Mouse (Mus musculus): ENCODE measurements around the gene Foxo3.

The Foxo3 gene

DNA sequence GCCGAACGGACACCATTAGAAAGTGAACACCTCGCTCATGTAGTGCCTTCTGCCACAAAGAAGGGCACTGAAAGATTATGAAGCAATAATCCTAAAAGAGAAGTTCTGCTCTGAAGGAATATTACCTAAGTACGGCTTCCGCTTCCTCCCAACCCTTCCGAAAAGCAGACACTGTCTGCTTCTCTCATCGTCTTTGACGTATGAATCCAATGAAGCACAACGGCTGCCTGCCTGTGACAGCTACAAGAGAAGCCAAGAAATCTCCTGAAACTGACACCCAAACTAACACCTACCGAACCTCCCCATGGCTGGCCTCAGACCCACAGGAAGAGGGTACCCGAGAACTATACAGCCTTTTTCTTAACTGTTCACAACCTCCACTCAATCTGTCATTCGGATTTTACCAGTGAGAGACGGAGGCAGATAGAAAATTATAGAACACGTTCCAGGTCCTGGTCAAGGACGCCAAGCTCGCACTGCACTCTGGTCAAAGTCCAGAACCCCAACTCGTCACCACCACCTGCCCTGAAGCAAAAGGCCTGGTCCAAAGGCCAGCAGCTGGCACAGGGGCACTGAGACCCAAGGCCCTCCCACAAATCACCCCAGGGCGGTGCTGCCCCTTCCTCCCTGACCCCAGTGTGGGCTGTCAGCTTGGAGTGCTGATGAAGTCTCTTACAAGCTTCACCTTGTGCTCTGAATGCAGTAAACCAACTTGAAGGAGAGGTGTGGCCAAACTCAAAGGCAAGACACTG, 51.2 kb downstream of the Foxo3 start:
- no peak for DNase-seq (ENCODE audit: low spot score)

DNA sequence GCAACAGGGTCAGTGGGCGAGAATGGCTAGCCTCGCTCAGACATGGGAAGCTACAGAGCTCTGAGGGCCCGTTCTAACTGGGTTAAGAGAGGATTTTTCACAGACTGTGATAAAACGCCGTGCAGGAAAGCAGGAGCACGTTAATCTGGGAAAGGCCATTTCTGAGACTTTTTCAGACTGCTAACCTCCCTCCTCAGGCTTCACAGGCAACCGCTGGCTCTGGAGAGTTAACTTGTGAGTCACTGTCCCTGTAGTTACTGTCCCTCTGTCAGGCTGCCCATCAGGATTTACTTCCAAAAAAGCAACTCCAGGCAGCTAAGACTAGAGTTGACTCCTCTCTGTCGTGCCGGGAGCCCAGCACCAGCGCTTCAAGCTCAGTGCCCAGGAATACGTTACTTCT, 54.6 kb downstream of the Foxo3 start:
- no peak for DNase-seq (ENCODE audit: low spot score)

DNA sequence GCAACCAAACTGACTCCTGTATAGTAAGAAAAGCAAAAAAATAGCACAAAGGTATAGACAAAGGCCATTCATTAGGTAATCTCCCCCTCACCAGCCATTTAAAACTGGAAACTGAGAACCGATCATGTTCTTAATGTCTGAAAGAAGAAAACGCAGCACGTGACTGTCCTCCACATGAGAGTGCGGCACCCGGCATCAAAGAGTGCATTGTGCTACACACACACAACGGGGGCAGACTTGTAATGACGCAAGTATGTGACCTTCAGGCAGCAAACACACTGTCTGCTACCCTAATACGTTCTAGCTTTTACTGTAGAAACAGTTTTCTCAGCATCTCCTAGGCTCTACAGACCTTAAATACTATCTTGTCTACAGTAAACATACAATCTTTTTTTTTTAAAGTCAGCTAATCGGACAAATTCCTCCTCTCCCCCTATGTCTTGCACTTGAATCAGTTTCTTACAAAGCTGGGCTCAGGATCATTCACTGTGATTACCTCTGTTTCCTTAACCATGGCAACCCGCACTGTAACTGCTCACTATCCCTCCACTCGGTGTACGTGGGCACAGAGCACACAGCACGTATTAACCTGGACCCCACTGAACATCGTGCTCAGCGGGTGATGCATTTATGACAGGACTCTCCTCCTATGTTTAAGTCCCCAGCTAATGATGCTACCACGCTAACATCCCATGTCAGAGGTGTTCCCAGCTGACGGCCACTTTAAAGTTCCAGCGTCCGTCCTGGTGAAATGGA, 55.2 kb downstream of the Foxo3 start:
- DNase-seq (ENCODE audit: low spot score) = no peak

DNA sequence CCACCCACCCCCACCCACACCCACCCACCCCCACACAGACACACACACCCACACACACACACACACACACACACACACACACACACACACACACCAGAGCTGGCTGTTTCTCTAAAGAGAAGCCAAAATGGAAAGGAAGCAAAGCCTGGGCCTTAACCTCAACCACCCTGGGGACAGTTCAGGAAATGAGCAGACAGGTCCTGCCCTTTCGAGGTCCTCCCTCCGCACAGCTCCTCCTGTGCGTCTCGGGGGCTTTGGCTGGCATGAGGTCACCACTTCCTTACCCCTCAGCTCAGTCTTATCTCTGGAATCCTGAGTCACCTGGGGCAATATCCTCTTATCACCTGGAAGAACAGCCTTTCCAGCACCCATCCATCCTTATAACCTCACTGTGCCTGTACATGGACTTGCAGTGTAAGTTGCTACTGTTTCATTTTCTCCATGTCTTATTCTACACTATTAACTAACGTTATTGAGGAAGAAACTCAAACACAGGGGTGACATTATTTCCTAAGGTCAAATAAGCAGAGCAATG, 56.1 kb downstream of the Foxo3 start:
- DNase-seq (ENCODE audit: low spot score) = no peak

DNA sequence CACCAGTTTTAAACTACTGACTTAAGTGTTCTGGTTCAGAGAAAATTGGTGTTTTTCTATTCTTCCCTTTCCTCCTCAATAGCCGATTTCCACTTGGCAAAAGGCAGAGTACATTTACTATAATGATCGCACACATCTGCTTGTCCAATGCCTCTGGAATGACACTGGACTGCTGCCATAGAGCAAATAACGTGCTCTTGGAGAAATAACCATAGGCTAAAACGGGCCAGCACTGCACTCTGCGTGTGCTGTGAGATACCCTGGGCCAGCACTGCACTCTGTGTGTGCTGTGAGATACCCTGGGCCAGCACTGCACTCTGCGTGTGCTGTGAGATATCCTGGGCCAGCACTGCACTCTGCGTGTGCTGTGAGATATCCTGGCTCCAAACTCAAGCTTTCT, 65.1 kb downstream of the Foxo3 start:
- no peak for DNase-seq (ENCODE audit: low spot score)

DNA sequence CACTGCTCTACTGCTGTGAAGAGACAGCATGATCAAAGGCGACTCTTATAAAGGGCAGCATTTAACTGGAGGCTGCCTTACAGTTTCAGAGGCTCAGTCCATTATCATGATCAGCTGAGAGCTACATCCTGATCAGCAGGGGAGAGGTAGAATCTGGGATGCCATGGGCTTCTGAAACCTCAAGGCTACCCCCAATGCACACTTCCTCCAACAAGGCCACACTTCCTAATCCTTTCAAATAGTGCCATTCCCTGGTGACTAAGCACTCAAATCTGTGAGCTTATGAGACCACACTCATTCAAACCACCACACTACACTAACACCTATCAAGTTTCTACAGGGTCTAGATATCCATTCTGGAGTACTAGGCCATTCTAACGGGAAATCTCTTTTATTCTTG, 65.9 kb downstream of the Foxo3 start:
- DNase-seq (ENCODE audit: low spot score) = no peak

DNA sequence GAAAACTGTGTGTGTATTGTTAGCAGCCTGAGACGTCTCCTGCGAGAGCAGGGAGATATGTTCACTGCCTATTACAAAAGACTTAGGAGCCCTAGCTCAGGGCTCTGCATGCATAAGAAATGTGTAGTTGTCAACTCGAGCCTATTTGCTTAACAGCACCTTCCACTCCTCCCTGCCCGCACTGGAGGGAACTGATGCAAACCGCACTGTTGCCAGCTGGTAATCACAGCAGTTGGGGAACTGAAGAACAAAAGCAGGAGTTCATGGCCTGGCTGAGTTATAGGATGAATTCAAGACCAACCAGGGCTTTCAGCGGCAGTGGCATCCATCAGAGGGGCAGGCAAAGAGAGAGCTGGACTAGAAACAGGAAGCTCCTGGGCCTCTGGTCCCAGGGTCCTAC, 66.7 kb downstream of the Foxo3 start:
- DNase-seq (ENCODE audit: low spot score) = no peak

DNA sequence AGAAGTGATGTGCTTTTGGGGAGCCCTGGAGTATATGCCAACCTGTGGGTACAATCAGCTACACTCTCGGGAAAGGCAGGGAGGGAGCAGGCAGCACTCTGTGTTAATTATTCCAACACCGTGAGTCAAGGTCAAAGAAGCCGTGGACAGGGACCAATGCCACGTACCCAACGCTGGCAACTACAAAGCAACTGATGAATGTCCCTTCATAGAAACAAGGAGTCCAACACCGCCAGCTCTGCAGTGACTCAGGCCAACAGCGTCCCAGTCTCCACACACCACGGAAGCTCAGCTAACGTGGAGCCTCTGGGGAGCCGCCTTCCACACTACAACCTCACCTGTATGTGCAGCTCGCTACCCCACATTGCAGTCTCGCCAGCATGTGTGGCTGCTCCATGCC, 68.9 kb downstream of the Foxo3 start:
- no peak for DNase-seq (ENCODE audit: low spot score)

DNA sequence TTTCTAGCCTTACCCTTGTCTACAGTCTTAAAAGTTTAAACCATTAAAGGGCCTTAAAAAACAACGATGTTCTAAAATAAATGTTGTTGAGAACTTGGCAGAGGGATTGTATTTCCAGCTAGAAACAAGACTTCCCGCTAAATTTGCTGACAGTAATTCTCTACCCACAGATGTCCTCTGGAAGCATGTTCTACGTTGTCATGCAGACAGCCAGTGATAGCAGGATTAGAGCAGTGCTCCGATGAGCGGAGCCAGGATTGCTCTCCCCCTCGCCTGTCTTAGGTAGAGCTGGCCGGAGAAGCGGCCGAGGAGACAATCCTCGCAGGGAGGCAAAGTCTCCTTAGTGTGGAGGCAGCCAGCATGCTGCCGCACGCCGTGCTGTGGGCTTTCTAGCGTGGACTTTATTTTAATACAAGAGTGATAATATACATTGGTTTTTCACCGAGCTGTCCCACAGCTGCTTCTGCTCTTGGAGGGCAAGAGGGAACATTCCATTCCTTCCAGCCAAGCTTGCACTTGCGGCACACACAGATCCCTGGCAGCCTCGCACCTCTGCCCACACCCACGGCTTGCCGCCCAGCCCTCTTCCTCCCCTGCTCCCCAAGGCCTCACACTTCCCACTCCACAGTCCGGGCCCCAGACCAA, 71.7 kb downstream of the Foxo3 start:
- DNase-seq (ENCODE audit: low spot score) = no peak

DNA sequence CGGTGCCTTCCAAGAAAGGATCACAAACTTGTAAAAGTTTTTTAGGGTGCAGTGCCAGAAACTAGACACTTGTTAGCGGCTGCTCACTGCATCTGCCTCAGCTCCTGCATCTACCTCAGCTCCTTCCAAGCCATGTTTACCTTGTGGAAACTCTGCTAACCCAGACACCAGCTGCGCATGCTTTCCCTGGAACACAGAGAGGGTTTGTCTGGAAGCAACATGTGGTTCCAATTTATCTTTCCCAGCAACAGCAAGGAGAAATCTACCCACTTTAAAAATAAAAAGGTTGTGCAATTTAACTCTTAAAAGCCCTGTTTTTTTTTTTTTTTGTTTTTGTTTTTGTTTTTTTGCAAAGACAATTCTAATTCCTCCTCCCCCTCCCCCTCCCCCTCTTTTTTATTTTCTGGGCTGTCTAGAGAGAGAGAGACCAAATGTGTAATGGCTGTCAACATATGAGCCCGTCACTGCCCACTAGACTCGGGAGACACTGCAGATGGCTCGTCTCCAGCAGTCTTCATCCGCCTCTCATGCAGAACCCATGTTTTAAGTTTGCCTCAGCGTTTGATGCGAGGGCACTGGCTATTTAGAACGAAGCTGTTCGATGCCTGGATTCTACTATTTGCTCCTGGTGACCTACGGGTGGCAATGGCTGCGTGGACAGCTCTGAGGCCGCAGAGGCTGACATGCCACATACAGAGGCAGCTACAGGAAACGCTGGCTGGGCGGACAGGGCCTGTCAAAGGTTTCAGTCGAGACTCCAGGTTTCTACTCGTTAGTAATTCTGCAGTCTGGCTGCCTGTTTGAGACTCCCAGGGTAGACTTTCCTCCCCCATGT, 73.0 kb downstream of the Foxo3 start:
- no peak for DNase-seq (ENCODE audit: low spot score)

DNA sequence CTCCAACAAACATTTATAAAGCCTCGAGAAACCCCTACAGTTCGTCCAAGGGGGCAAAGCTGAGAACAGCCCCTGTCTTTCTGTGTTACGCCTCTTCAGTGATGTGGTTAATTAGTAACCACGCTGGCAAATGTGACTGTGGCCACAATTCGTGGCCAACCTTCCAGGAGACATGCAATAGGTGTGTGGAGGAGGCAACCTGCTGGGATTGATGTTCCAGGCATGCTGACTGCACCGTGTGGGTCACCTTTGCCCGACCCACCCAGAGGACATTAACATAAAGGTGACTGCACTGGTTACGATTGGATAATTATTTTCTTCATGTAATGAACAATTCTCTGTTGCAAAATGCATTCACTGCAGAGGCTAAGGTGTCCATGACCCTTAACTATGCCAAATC, 74.0 kb downstream of the Foxo3 start:
- DNase-seq (ENCODE audit: low spot score) = no peak

DNA sequence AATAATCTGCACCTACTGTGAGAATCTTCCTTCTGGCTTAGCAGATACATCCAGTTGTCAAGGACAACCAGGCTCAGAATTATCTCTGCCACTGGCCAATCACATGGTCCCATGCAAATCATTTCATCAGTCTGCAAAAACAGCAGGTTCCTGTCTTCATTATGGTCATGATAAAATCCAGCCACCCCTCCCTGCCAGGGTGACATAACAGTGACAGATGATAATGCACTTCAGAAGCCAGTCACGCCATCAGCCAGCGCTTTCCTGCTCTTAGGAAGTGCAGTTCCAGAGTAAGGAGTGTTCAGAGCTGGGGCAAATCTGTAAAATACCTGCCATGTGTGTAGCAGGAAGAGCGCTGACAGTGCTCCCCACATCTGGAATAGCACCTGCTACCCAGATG, 77.1 kb downstream of the Foxo3 start:
- no peak for DNase-seq (ENCODE audit: low spot score)

DNA sequence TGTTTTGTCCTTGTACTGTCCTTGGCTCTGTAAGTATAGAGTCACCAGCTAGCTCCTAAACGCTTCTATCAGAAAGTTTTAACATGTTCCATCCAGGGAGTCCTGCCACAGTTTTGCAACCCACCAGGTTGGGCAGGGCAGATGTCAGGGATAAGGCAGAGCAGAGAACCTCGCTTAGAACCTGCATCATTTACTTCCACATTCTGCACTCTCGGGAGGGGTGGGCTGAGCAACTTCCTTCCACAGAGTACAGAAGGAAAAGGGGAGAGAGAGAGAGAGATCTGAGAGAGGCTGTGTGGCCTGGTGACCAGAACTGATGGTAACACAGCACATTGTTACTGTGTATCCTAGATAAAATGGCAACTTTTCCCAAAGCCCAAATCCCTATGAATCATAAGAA, 77.9 kb downstream of the Foxo3 start:
- DNase-seq (ENCODE audit: low spot score) = no peak

DNA sequence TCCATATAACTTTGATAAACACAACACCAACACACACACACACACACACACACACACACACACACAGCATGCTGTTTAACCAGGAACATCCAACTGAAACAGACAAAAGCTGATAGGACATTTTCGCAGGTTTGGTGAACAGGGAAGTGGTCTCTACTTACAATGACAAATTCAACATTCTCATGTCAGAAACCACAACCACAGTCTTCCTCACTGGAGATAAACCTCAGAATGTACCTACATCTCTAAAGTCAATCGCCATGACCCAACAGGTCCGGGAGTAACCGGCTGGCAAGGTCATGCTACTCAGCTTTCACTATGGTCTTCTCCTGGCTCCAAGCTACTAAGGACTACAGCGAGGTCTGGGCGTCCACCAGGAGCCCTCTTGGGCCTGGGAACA, 81.8 kb downstream of the Foxo3 start:
- DNase-seq (ENCODE audit: low spot score) = no peak

DNA sequence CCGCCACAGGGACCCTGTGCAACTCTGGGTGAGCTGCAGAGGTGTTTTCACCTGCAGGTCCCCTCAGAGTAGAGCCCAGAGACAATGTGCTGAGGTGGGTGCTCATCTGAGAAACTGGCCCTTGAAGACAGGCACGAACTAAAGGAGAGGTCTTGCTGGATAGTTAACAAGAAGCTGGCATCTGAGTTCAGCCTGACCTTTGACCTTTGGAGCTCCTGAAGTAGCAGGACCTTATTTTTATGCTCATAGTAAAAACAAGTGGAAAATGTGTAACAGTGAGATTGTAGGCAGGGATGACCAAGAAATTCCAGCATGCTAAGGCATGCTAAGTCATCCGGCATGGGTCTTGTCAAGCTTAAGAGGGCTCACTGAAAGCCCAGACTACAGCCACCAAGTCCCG, 82.6 kb downstream of the Foxo3 start:
- DNase-seq (ENCODE audit: low spot score) = no peak

DNA sequence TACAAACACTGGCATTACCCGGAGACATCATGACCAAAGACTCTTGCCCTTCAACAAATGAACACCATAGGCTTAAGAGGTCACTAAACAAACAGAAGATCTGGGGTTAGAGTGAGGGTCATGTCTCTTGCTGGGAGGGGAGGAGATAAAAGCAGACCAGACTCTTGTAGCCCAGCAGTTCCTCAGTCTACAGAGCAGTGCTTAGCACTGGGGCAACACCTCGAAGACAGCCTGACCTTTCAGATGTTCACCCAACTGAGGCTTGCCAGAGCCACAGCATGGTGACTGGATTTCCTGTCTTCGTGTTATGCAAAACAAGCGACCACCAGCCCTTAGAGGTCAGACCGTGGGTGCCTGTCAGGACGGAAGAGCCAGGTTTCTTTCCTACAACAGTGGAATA, 83.6 kb downstream of the Foxo3 start:
- DNase-seq (ENCODE audit: low spot score) = peak; percentile 19

DNA sequence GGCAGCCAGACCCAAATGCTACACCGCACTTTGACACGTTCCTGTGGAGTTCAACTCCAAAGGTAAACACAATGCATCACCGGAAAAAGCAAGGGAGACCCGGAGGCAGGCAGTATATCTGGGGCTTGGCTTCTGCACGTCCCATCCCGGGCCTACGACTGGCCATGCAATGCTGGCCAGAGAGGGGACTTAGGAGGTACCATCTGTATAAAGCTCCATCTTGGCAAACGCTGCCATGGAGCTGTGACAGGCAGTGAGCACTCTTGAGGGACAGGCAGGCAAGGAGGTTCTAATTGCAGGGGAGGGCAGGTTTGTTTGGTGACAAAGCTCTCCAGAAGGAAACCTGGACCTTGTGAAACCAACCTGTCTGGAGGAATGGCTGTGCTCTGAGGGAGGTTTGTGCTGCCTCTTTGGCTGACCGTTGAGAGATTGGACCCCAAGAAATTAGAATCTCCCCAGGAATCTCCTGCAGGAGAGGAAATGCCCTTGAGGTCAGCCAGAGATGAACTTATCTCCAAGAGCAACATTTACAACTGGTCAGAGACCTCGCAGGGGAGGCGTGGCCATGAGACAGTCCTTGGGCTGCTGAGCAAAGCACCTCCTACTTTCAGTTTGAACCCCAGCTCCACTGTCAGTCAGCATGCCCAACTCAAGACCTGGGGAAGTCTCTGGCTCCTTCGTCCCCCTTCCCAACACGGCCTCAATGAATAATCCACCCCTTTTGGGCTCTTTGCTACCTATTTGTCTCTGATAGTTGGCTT, 86.7 kb downstream of the Foxo3 start:
- no peak for DNase-seq (ENCODE audit: low spot score)

DNA sequence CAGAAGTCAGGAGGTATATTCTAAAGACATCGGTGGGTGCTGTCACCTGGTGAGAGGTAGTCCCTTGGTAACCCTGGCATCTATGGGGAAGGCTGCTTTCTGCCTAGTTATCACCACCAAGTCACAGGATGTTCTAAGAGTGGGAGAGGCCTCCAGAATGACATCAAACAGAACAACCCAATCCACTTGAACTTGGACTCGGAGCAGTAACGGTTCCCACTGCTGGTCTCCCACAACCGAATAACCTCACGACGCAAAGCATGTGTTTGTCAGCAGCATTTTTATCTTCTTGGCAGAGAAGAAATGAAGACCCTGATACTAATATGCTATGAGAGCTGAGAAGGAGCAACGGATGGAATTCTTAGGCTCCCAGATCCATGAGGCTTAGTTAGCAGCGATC, 87.5 kb downstream of the Foxo3 start:
- no peak for DNase-seq (ENCODE audit: low spot score)

DNA sequence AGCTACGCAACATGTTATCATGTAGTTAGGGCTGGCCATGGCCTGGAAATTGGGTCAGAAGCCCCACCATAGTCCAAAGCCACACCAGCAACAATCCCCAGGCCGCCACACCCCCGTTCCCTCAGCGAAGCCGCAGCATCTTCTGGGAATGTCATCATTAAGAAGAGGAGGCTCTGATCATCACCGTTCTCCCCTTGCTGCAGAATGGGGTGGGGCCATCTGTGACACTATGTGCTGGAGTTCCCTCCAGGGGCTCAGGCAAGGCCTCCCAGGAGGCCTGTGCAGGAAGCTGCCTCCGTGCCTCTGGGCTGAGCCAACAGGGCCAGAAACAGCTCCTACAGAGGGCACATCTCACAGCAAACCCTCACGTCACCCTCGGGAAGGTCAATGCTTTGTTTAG, 88.5 kb downstream of the Foxo3 start:
- DNase-seq (ENCODE audit: low spot score) = no peak

DNA sequence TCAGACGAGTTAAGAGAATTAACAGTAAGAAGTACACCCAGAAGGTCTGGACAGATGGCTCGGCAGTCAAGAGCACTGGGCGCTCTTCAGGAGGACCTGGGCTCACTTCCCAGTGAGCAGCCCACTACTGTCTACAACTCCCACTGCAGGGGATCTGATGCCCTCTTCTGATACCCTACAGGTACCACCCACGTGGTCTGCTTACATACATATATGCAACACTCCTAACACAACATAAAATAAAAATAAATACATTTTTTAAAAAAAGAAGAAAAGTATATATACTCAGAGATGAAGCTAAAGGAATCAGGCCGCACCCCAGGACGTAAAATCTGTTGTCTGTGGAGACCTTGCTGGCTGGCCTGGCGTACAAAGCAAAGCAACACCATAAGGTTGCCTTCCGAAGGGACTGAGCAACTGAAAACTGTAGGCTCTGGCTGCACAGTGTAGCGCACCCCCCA, 89.6 kb downstream of the Foxo3 start:
- DNase-seq (ENCODE audit: low spot score) = no peak

DNA sequence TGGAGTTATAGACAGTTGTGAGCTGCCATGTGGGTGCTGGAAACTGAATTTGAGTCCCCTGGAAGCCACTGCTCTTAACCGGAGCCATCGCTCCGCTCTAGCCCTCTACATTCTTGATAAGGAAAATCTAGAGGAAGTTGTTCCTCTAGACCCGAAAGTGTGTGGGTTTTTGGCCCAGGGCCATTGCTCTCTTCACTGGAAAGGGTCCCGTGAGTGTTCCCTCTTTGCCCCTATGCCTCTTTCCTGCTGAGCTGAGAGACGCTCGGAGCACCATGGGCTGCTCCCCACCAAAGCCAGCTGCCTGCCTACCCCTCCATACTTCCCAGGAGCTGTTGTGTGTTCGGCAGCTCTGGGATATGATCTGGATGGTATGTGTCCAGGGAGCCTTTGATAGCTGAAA, 96.2 kb downstream of the Foxo3 start:
- DNase-seq (ENCODE audit: low spot score) = no peak

Data from spleen, adult 12 weeks (tissue).